Mouse (Mus musculus) thymus, postnatal 14 days (tissue): ENCODE measurements around the gene Gm21988.

ENCODE experiments used
- DNase-seq: peaks from one replicate; pipeline ENCODE4 v3.0.0; 2021

Gm21988 gene

GRCm38 (mm10) chr11:70214856-70215209 lies 24.8 kb downstream of the Gm21988 start:
- no peak for DNase-seq

GRCm38 (mm10) chr11:70214191-70214855 lies 25.3 kb downstream of the Gm21988 start:
- no peak for DNase-seq

- no peak for DNase-seq
These were observed 25.9 kb downstream of the Gm21988 start for GRCm38 (mm10) chr11:70213736-70214135.

GRCm38 (mm10) chr11:70212896-70213295 lies 26.7 kb downstream of the Gm21988 start:
- peak; percentile 58 for DNase-seq

- no peak for DNase-seq
These were observed 27.2 kb downstream of the Gm21988 start, which contains the start of gene Slc16a11 for GRCm38 (mm10) chr11:70212423-70212822. Gene Slc16a11 (plus strand): TSS chr11:70212752.

GRCm38 (mm10) chr11:70211972-70212371 lies 27.7 kb downstream of the Gm21988 start:
- DNase-seq, result no peak

- DNase-seq, result no peak
These were observed 28.9 kb downstream of the Gm21988 start for GRCm38 (mm10) chr11:70210681-70211080.

GRCm38 (mm10) chr11:70208778-70209388 lies 30.7 kb downstream of the Gm21988 start:
- DNase-seq, result no peak

- DNase-seq, result no peak
These were observed 32.3 kb downstream of the Gm21988 start for GRCm38 (mm10) chr11:70207283-70207682.

- no peak for DNase-seq
These were observed 32.8 kb downstream of the Gm21988 start for GRCm38 (mm10) chr11:70206801-70207200.

- peak; percentile 82 for DNase-seq
These were observed 37.9 kb downstream of the Gm21988 start for GRCm38 (mm10) chr11:70201691-70202090.

GRCm38 (mm10) chr11:70200036-70200608 lies 39.5 kb downstream of the Gm21988 start:
- DNase-seq, result no peak

GRCm38 (mm10) chr11:70199107-70199506 lies 40.5 kb downstream of the Gm21988 start:
- no peak for DNase-seq

- DNase-seq, result no peak
These were observed 41.3 kb downstream of the Gm21988 start for GRCm38 (mm10) chr11:70198332-70198731.

GRCm38 (mm10) chr11:70193354-70194285 lies 46.0 kb downstream of the Gm21988 start:
- DNase-seq, result no peak

- DNase-seq, result no peak
These were observed 47.5 kb downstream of the Gm21988 start for GRCm38 (mm10) chr11:70192157-70192556.

- no peak for DNase-seq
These were observed 48.4 kb downstream of the Gm21988 start for GRCm38 (mm10) chr11:70191188-70191587.

- DNase-seq, result no peak
These were observed 50.1 kb downstream of the Gm21988 start for GRCm38 (mm10) chr11:70189319-70190134.
